Mouse (Mus musculus): ENCODE data around the gene Abca8b. TPM values are rescaled to one million over a fixed set of nuclear protein-coding genes. Genes with fewer than 3 reads are reported as not detected.
"Not testable (repeated sequence)": the region's sequence is repeated elsewhere in the genome, so short reads cannot be mapped to it uniquely, and the experiment has no call there.

Abca8b gene
- polyA plus RNA-seq, 1 experiment = 1.2 TPM

- Histone ChIP-seq H3K4me3 (ENCODE audit: insufficient read depth, low read length) (no peak overlapping the region), H3K4me1 (ENCODE audit: control insufficient read depth, insufficient read depth, low read length) (no peaks in the 10 kb centered on the region), H3K27ac (ENCODE audit: insufficient read depth, low read depth, low read length) (no peak overlapping the region)
- TF ChIP-seq CTCF (IDR thresholded peaks at IDR 0.05; ENCODE audit: low read depth, low read length) = no peak
- TF ChIP-seq POLR2A (IDR thresholded peaks at IDR 0.05; ENCODE audit: borderline replicate concordance, low read depth, low read length) = no peak
These were observed 13.8 kb downstream of the Abca8b start for GRCm38 (mm10) chr11:109981872-109982271.

- H3K4me3 ChIP-seq (ENCODE audit: insufficient read depth, low read length) = no peak overlapping the region
- H3K27ac ChIP-seq (ENCODE audit: insufficient read depth, low read depth, low read length) = no peak overlapping the region; the same call in 1 of the 2 replicates
- TF ChIP-seq CTCF (IDR thresholded peaks at IDR 0.05; ENCODE audit: low read depth, low read length) (no peak), POLR2A (IDR thresholded peaks at IDR 0.05; ENCODE audit: borderline replicate concordance, low read depth, low read length) (no peak)
- peaks cover 7% of the 10 kb centered on the region for H3K4me1 ChIP-seq (ENCODE audit: control insufficient read depth, insufficient read depth, low read length)
These were observed 25.1 kb downstream of the Abca8b start for GRCm38 (mm10) chr11:109970521-109970920.

- H3K4me3 ChIP-seq (ENCODE audit: insufficient read depth, low read length) = no peak overlapping the region
- H3K27ac ChIP-seq (ENCODE audit: insufficient read depth, low read depth, low read length) = no peak overlapping the region
- no peak for TF ChIP-seq POLR2A (IDR thresholded peaks at IDR 0.05; ENCODE audit: borderline replicate concordance, low read depth, low read length)
- no peak for TF ChIP-seq CTCF (IDR thresholded peaks at IDR 0.05; ENCODE audit: low read depth, low read length)
- H3K4me1 ChIP-seq (ENCODE audit: control insufficient read depth, insufficient read depth, low read length) = no peaks in the 10 kb centered on the region
These were observed 33.9 kb downstream of the Abca8b start for GRCm38 (mm10) chr11:109961495-109962492.

- H3K4me1 ChIP-seq (ENCODE audit: control insufficient read depth, insufficient read depth, low read length) = no peaks in the 10 kb centered on the region
- no peak overlapping the region for H3K4me3 ChIP-seq (ENCODE audit: insufficient read depth, low read length)
- H3K27ac ChIP-seq (ENCODE audit: insufficient read depth, low read depth, low read length) = no peak overlapping the region
- TF ChIP-seq POLR2A (IDR thresholded peaks at IDR 0.05; ENCODE audit: borderline replicate concordance, low read depth, low read length) (no peak), CTCF (IDR thresholded peaks at IDR 0.05; ENCODE audit: low read depth, low read length) (no peak)
These were observed 40.5 kb downstream of the Abca8b start for GRCm38 (mm10) chr11:109955185-109955584.

- H3K4me3 ChIP-seq (ENCODE audit: insufficient read depth, low read length) = no peak overlapping the region
- H3K27ac ChIP-seq (ENCODE audit: insufficient read depth, low read depth, low read length) = no peak overlapping the region
- peaks cover 10% of the 10 kb centered on the region for H3K4me1 ChIP-seq (ENCODE audit: control insufficient read depth, insufficient read depth, low read length)
- no peak for TF ChIP-seq CTCF (IDR thresholded peaks at IDR 0.05; ENCODE audit: low read depth, low read length)
- TF ChIP-seq POLR2A (IDR thresholded peaks at IDR 0.05; ENCODE audit: borderline replicate concordance, low read depth, low read length) = no peak
These were observed 58.7 kb downstream of the Abca8b start for GRCm38 (mm10) chr11:109936915-109937314.

- not testable (repeated sequence) for H3K4me3 ChIP-seq (ENCODE audit: insufficient read depth, low read length); H3K4me1 ChIP-seq (ENCODE audit: control insufficient read depth, insufficient read depth, low read length); H3K27ac ChIP-seq (ENCODE audit: insufficient read depth, low read depth, low read length)
These were observed 62.4 kb downstream of the Abca8b start for GRCm38 (mm10) chr11:109933207-109933606.

- no peak overlapping the region for H3K4me3 ChIP-seq (ENCODE audit: insufficient read depth, low read length)
- H3K4me1 ChIP-seq (ENCODE audit: control insufficient read depth, insufficient read depth, low read length) = peaks cover 11% of the 10 kb centered on the region
- TF ChIP-seq POLR2A (IDR thresholded peaks at IDR 0.05; ENCODE audit: borderline replicate concordance, low read depth, low read length) (no peak), CTCF (IDR thresholded peaks at IDR 0.05; ENCODE audit: low read depth, low read length) (no peak)
- H3K27ac ChIP-seq (ENCODE audit: insufficient read depth, low read depth, low read length) = no peak overlapping the region
These were observed 67.2 kb downstream of the Abca8b start for GRCm38 (mm10) chr11:109928489-109928888.

- Histone ChIP-seq H3K27ac (ENCODE audit: insufficient read depth, low read depth, low read length) (peak overlapping the region; percentile 4), H3K4me3 (ENCODE audit: insufficient read depth, low read length) (no peak overlapping the region; the same call in 1 of the 2 replicates), H3K4me1 (ENCODE audit: control insufficient read depth, insufficient read depth, low read length) (peaks cover 11% of the 10 kb centered on the region)
- no peak for TF ChIP-seq CTCF (IDR thresholded peaks at IDR 0.05; ENCODE audit: low read depth, low read length)
- no peak for TF ChIP-seq POLR2A (IDR thresholded peaks at IDR 0.05; ENCODE audit: borderline replicate concordance, low read depth, low read length)
These were observed 68.6 kb downstream of the Abca8b start for GRCm38 (mm10) chr11:109926718-109927680.

GRCm38 (mm10) chr11:109922236-109922635 is 73.4 kb downstream of the Abca8b start:
- TF ChIP-seq CTCF (IDR thresholded peaks at IDR 0.05; ENCODE audit: low read depth, low read length) (no peak), POLR2A (IDR thresholded peaks at IDR 0.05; ENCODE audit: borderline replicate concordance, low read depth, low read length) (no peak)

More at GRCm38 (mm10) chr11:109922236-109922635, 73.4 kb downstream of the Abca8b start:
- H3K27ac ChIP-seq (ENCODE audit: insufficient read depth, low read depth, low read length) = no peak overlapping the region
- H3K4me3 ChIP-seq (ENCODE audit: insufficient read depth, low read length) = no peak overlapping the region
- peaks cover 9% of the 10 kb centered on the region for H3K4me1 ChIP-seq (ENCODE audit: control insufficient read depth, insufficient read depth, low read length)
